Mouse (Mus musculus): ENCODE measurements at regions not wholly inside any gene's neighbourhood (a gene's known extent, or its start where the extent isn't known, plus 50 kb on each side); places are given as distances from the start of the nearest gene placed in this dataset.
A peak's percentile ranks its signal among the peaks of the same experiment; 100 is the strongest.

GRCm38 (mm10) chr16:76718147-76718546 lies 295.4 kb upstream of the Usp25 start:
- no peak for ATAC-seq

DNA sequence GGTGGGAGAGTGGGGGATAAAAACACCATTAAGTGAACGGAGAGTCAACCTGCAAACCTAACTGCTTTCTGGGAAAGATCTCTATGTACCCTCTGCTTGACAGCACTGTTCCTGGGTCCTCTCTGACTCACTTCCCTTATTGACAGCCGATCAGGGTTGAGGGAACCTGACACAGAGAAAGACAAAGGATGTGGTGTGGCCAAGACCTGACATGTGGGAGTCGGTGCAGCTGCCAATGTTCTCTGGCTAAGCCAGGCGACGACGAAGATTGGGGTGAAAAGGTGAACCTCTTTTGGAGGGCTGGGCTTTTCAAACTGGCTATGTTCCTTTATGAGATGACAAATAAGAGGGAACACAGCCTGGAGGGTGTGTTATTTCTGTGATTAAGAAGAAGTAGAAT lies 318.6 kb upstream of the Usp25 start:
- ATAC-seq: peak; percentile 99

DNA sequence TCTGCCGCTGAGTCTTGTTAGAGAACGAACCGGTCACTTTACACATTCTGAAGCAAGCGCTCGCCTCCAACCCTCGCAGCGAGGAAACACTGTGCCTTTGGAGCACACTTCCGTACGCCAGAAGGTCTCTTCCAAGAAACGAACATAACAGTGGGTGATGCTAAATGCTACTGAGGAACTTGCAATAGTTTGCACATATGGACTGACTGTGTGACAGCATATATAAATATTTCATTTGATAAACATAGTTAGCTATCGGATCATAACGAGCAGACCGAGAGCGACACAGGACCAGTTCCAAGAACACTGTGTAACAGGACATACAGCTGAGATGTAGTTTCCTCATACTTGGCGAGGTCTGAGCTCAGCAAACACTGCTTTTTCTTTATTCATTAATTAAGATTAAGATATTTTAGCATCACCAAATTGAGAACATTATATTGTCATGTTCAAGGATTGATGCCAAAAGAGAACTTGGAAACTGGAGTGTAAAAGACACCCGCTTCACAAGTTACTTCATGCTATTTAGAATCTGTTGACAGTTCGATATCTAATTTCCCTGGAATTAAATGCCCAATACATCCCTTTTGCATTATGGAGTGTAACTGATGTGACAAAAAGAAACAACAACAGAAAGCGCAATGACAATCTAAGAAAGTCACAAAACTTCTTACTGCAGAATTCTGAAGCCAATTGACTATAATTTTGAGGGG lies 314.3 kb upstream of the Nrip1 start:
- ATAC-seq: no peak

DNA sequence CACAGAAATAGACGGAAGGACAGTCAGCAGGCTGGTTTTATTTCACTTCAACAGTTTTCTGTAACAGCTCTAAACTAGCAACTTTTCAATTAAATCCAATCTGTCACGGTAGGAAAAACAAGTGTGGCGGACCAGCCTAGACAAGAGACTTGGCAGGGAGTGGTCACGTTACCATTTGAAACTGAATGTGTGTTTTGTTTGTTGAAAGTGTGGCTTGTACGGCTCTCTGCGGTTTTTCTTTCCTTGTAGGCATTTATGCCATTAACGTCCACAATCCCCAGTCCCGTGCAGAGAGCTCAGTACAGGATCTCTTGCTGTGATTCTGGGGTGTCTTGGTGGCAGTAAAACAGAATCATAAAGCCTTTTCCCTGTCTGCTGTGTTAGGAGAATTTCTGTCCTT lies 311.9 kb upstream of the Nrip1 start:
- ATAC-seq: no peak

DNA sequence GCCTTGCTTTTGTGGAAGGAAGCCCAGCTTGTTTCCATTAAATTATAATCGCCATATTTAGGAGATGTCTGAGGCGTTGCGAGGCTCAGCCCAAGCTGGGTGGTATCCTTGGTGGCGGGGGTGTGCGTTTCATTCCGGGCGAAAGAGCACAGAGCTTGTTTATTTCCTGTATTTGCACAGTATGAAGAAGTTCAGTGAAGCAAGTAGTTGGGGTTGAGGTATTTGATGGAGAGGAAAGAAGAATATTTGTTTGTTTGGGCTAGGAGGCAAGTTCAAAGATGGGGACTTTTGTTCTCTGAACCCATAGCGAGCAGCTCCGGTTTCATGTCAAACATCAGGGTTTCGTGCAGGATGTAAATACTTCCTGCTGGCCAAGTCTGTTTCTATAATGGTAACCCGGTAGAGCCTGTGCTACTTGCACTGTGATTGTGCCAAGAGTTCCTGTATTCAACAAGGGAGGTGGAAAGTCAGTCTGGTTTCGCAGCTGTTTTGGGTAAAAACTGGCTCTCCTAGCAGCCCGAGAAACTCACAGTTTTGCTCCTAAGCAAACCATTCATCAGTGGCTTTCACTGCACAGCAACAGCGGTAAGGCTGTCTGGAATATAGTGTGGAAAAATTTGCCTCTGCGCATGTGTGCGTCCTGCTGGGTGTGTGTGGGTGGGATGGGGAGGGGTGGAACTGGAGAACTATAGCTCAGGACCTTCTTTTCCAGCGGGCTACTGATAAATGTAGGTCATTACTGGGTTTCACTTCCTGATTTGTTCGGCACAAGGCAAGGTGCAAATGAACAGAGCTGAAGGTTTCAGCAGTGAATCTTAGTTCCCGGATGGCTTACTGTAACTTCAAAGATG lies 306.7 kb upstream of the Nrip1 start:
- ATAC-seq: peak; percentile 73

DNA sequence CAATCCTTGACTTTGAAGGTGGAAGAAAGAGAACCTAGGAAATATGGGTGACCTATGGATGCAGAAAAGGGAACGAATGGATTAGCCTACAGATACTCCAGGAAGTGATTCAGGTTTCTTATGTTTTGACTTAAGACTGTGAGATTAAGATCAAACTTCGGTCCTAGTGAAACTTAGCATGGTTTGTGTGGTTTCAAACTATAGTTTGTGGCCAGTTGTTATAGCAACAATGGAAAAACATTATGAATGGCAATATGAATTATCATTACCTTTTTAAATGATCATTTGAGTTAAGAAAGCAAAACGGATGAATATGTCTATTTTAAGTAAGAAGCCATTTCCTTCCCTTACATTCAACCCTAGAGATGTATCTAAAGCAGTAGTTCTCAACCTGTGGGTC lies 305.3 kb upstream of the Nrip1 start:
- peak; percentile 57 for ATAC-seq

DNA sequence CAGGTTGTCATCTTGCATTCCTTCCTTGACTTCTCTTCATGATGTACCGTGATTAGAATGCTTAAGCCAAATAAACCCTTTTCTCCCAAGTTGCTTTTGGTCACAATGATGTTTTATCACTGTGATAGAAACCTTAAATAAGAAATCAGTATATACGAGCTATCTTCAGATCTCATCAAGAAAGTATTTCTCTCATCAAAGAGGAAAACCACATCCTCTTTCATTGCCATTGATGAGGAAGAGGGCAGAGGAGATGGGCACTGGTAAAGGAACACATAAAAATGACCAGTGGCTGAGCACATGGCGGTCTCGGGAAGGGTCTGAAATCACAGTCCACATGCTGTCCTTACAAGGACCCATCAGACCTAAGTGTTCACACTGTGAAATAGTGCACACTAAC lies 296.2 kb upstream of the Nrip1 start:
- peak; percentile 68 for ATAC-seq

- no peak for ATAC-seq
Measured at GRCm38 (mm10) chr16:76667046-76667445, 293.4 kb upstream of the Nrip1 start.

DNA sequence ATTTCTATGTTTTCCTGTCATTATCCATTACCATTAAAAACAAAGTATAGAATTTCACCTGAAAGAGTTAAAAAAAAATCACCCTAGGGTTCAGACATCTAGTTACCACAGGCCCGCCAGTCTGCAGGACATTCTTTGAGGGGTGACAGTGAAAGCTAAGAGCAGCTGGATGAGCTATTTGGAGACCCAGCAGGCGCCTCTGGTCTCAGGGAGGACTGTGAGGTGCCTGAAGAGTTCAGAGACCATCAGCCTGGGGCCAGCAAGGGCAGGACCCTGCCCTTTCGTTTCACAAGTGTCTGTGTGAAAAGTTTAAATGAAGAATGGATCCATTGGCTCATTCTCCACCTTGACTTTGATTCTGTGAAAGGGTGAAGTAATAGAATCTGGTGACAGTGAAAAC lies 281.5 kb upstream of the Nrip1 start:
- ATAC-seq: no peak

DNA sequence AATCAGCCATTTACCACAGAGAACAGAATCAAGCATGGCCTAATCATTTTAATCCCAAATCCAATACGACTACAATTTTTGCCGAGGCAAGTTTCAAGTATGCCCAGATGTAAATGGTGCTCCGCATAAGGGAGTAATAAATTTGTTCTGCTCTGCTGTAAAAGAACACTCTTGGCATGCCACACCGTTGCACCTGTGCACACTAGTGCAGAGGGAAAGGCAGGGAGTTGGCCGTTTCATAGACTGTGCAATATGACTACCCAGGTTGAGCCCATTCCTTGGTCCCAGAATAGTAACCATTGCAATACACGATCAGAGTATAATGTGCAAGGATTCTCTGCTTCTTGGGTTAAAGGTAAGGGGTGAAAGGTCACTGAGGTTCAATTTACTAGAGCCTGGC lies 270.7 kb upstream of the Nrip1 start:
- no peak for ATAC-seq

DNA sequence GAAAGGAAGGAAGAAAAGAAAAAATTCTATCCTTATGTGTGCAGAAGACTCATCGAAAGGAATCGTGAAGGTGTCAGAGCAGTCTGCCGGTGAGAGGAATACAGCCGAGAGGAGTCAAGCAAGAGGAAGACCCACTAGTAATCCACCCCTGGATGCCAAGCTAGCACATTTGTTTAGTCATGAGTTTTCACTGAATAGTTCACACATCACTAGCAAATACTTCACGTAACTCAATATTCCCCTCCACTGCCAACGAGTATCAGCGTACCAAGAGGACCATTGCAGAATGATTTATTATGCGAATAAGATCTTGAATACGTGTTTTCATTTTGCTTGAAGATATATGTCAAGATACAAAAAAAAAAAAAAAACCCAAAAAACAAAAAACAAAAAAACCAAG lies 270.2 kb upstream of the Nrip1 start:
- no peak for ATAC-seq

GRCm38 (mm10) chr16:76635169-76635568 lies 261.5 kb upstream of the Nrip1 start:
- ATAC-seq: no peak

GRCm38 (mm10) chr16:76634196-76634698 lies 260.6 kb upstream of the Nrip1 start:
- no peak for ATAC-seq

DNA sequence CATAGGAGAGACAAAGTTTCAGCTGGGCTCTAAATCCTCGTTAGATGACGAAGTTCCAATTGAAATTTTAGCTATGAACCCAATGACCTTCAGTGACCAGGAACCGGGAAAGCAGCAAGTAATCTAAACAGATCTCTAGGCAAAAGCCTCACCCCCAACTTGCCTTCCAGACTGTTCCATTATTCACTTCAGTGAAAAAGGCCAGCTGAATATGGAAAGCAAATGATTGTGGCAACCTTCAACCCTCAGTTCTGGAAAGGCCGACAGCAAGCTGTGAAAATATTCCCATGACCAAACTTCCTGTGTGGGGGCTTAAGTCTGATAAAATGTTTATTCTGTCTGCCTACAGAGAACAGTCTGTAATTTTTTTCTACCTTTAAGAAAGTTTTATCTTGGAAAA lies 252.5 kb upstream of the Nrip1 start:
- ATAC-seq: no peak

DNA sequence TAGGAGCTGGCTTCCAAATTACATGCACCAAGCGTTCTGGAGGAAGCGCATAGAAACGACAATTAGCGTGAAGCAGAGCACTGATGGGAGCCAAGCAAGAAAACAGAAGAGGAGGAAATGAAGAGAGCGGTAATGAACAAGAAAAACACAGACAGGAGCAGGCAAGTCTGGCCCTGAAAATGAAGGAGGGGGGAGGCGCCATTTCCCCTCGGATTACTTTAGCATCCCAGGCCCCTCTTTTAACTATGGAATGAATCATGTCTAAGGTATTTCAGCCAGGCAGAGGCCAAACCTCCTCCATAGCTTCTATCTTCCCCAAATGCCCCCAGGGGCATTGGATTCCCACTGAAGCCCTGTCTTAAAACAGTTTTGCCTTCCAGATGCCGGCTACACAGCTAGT lies 248.1 kb upstream of the Nrip1 start:
- no peak for ATAC-seq

GRCm38 (mm10) chr16:76618295-76618694 lies 244.7 kb upstream of the Nrip1 start:
- no peak for ATAC-seq

- ATAC-seq: no peak
Measured at GRCm38 (mm10) chr16:76611061-76611460, 237.4 kb upstream of the Nrip1 start.

DNA sequence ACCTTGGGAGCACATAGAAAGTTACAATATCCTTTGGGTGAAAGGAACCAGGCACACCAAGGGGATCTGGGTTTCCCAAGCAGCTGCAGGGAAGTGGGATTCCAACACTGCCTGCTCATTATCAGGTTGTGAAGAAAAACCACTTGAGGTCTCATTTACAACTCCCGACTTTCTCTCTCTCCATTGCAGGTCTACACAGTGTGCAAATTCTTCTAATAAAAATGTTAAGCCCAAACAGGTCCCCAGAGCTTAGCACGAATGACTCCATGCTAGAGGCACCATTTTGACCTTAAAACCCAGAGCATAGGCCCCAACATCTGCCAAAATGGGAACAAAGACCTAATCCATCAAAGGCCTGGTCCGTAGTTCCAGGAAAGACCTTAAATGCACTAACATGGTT lies 231.3 kb upstream of the Nrip1 start:
- ATAC-seq: no peak

- ATAC-seq: no peak
Measured at GRCm38 (mm10) chr16:76603846-76604258, 230.2 kb upstream of the Nrip1 start.

DNA sequence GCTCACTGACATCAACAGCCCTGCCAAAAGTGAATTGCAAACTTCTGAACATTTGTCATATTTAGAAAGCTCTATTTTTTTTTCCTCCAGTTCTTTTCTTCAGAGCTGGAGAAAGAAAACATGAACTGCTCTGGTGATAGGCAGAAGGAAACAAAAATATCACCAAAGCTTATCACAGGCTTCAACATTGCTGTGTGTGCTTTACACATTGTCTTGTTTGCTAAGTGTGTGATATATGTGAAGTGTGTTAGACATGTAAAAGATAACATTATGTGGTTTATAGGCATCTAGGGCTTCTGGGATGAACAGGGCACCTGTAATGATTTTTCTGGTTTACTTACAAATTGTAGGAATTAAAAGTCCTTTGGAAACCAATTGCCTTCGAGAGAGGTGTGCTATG lies 229.8 kb upstream of the Nrip1 start:
- ATAC-seq: no peak

DNA sequence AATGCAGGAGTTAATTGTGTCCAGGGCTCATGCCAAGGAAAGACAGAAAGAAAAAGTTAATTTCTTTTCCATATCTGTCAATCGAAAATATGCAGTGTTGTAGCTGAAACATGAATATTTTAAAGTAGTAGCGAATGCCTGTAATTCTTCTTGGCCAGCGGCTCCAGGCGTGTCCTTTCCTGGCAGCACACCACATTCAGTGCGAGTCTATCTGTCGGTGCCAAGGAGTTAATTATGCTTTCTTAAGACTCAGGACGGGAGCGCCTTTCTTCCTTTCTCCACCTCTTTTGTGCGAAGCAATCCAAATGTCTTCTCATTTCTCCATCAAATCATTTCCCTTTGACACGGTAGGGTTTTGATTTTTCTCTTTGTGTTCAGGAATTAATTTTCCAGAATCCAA lies 226.5 kb upstream of the Nrip1 start:
- no peak for ATAC-seq

DNA sequence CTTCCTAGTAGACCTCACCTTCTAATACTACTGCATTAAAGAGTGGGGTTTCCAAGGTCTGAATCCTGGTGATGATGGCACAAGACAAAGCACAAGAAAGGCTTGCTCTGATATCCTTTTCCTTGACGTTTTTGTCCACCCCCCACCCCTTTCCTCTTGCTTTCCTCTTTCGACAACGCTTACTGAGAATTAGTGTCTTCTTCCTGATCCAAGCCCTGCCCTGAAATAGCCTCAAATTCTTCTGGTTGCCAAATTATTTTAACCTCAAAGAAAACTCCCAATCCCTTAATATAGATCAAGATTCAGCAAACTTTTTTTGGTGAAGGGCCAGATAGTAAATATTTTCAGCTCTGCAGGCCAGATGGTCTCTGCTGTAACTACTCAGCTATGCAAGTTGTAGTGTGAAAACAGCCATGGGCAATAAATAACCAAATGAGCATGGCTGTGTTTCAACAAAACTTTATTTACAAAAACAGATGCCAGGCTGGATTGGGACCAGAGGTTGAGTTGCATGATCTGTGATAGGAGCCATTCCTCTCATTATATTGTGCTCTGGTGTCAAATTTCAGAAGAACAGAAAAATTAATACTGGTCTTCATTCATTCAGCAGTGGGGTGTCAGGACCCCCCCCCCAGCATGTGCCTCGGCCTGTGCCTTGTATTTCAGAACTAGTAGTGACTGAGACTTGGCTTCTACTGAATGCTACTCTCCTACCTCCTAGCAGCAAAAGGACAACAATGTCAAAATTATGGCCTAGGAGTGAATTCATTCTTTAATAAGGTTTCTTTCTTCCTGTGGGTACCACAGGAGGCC lies 218.5 kb upstream of the Nrip1 start:
- ATAC-seq: no peak

GRCm38 (mm10) chr16:76589791-76590190 lies 216.2 kb upstream of the Nrip1 start:
- no peak for ATAC-seq
